Mouse (Mus musculus): ENCODE measurements around the gene Ciz1. TPM values are rescaled to one million over a fixed set of nuclear protein-coding genes. Genes with fewer than 3 reads are reported as not detected.
"Not testable (repeated sequence)": the region's sequence is repeated elsewhere in the genome, so short reads cannot be mapped to it uniquely, and the experiment has no call there.

Ciz1 gene
- polyA plus RNA-seq, 1 experiment from 2014 or later: 56.7 TPM

DNA sequence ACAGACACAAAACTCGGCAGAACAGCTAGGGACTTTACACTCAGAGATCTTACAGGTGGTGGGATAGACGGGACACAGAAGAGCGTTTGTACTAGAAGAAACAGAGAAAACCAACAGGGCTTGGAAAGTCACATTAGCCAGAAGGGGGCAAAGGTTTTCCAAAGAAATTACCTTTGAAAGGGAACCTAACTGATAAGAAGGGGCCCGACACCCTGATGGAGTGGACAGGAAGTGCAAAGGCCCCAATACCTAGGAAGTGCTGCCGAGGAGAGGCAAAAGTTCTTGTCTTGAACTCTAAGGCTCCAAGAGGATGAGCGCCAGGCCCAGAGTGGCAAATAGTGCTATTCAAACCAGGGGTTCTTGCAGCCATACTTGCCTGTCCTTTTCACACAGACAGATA is 1.7 kb downstream of the Ciz1 start:
- H3K9ac ChIP-seq (replicated peaks): no peak overlapping the region
- WGBS: 75% methylated on average over 6 of the region's 6 CpGs
- no peak overlapping the region for H3K4me3 ChIP-seq (replicated peaks)
- H3K27ac ChIP-seq: no peak overlapping the region
- no peaks in the 10 kb centered on the region for H3K27me3 ChIP-seq
- no peaks in the 10 kb centered on the region for H3K36me3 ChIP-seq
- ATAC-seq: no peak
- H3K4me2 ChIP-seq (replicated peaks): no peak overlapping the region
- peaks cover 33% of the 10 kb centered on the region for H3K4me1 ChIP-seq (replicated peaks)
- H3K9me3 ChIP-seq: no peaks in the 10 kb centered on the region

DNA sequence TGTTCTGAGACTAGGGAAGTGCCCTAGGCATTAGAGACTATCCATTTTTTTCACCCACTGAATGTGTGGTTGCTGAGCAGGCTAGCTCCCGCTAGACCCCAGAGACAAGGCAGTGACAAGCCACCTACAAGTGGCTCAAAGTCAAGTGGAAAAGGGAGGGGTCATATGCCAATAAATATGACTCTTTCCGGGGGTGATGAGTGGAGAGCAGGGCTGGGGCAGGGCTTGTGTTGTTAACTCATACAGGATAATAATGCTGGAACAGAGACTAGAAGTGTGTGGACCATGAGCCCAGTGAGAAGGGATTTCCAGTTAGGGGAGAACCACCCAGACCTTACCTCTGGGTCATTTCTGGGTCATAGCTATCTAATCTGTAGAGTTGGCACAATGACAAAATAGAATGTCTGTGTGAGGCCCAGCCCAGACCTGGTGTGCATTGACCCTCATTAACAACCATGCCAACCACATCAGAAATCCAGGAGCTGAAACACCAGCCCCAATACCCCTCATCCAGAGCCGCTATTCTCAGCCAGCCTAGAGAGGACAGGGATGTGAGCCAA is 2.3 kb downstream of the Ciz1 start:
- no peak overlapping the region for H3K4me2 ChIP-seq (replicated peaks)
- no peaks in the 10 kb centered on the region for H3K9me3 ChIP-seq
- no peak for ATAC-seq
- no peaks in the 10 kb centered on the region for H3K36me3 ChIP-seq
- no peak overlapping the region for H3K4me3 ChIP-seq (replicated peaks)
- no peak overlapping the region for H3K9ac ChIP-seq (replicated peaks)
- H3K27ac ChIP-seq: no peak overlapping the region
- WGBS: 94% methylated on average over 3 of the region's 3 CpGs
- peaks cover 33% of the 10 kb centered on the region for H3K4me1 ChIP-seq (replicated peaks)
- no peaks in the 10 kb centered on the region for H3K27me3 ChIP-seq

DNA sequence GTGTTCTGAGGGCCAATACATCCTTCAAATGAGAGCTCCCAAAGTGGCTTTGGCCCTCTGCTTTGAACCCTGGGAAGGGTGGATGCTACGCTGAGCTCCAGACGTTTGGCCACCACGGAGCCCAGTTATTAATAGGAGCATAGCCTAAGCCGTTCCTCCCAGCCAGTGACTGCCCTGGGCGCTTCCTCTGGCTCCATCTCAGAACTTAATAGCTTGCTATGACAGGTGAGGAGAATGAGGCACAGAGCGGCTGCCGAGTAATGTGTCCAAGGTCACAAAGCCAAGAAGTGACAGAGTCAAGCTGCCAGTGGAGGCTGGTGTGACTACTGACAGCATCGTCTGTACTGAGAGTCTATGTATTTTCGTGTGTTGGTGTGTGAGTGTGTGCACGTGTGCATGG is 4.1 kb downstream of the Ciz1 start:
- WGBS: 84% methylated on average over 10 of the region's 10 CpGs

DNA sequence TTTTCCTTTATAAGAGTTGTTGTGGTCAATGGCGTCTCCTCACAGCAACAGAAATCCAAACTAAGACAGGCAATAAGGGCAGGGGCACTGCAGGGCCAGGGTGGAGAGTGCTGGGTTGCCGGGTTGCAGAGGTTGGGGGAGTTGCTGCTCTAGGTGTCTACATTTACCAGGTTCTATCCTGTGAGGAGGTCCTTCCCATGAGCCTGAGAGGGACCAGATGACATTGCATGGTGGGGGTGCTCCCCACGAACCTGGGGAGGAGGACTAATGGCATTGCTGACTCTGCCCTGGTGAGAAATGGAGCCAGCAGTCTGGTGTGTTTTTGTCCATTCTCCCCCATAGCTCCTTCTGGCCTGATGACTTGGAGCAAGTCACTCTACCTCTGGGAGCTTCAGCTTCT is 5.6 kb downstream of the Ciz1 start:
- H3K4me3 ChIP-seq (replicated peaks): no peak overlapping the region
- no peak overlapping the region for H3K9ac ChIP-seq (replicated peaks)
- peaks cover 15% of the 10 kb centered on the region for H3K4me1 ChIP-seq (replicated peaks)
- H3K27ac ChIP-seq: no peak overlapping the region
- no peaks in the 10 kb centered on the region for H3K36me3 ChIP-seq
- H3K27me3 ChIP-seq: peaks cover 11% of the 10 kb centered on the region
- no peak for ATAC-seq
- no peaks in the 10 kb centered on the region for H3K9me3 ChIP-seq
- no peak overlapping the region for H3K4me2 ChIP-seq (replicated peaks)
- 74% methylated on average over 3 of the region's 3 CpGs for WGBS

More for the DNA sequence above, 4.1 kb downstream of the Ciz1 start:
- Histone ChIP-seq H3K27me3 (peaks cover 3% of the 10 kb centered on the region), H3K36me3 (no peaks in the 10 kb centered on the region), H3K27ac (no peak overlapping the region), H3K9ac (replicated peaks) (no peak overlapping the region), H3K4me2 (replicated peaks) (no peak overlapping the region), H3K4me3 (replicated peaks) (no peak overlapping the region), H3K9me3 (no peaks in the 10 kb centered on the region), H3K4me1 (replicated peaks) (peaks cover 21% of the 10 kb centered on the region)
- ATAC-seq: no peak

DNA sequence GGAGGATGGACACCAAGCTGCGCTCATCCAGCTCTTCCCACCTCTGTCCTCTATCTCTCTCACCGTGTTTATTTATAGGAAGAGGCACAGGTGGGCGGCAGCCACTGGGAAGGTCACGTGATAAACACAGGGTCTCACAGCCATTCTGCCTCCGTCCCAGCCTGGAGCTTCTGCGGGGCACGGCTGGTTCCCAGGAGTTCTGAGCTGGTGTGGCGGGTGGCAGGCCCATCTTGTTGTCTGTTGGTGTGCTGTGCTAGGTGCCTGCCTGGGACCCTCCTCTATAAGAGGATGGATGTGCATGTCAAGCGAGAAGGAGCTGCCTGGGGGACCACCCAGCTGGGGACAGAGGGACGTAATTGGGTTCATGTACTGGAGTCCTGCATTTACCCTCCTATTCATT is 6.3 kb downstream of the Ciz1 start:
- Histone ChIP-seq H3K4me2 (replicated peaks) (no peak overlapping the region), H3K27ac (no peak overlapping the region), H3K4me3 (replicated peaks) (no peak overlapping the region), H3K27me3 (peaks cover 11% of the 10 kb centered on the region), H3K36me3 (no peaks in the 10 kb centered on the region), H3K9ac (replicated peaks) (no peak overlapping the region), H3K4me1 (replicated peaks) (peaks cover 13% of the 10 kb centered on the region), H3K9me3 (no peaks in the 10 kb centered on the region)
- 78% methylated on average over 10 of the region's 10 CpGs for WGBS
- no peak for ATAC-seq

DNA sequence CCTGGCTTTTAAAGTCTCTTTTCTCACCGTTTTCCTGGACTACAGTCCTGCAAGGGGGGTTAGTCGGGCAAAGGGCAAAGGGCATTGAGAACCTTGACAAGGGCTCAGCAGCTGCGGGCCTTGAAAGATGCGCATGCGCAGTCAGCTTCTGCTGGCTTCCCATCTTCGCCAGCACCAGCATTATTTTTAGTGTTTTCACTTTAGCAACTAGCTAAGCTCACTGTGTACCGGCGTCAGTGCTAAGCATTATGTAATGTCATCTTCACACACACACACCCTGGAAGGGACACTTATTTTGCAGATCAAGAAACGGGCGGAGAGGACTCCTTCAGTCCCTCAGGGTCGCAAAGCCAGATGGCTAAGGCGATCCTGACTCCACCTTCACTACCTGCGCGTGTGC is 8.6 kb downstream of the Ciz1 start:
- no peak for ATAC-seq
- Histone ChIP-seq H3K4me2 (replicated peaks) (peak overlapping the region; percentile 59), H3K4me1 (replicated peaks) (peaks cover 24% of the 10 kb centered on the region), H3K27me3 (peaks cover 11% of the 10 kb centered on the region), H3K9me3 (no peaks in the 10 kb centered on the region), H3K36me3 (peaks cover 6% of the 10 kb centered on the region), H3K9ac (replicated peaks) (peak overlapping the region; percentile 46; the same call in 1 of the 2 replicates), H3K4me3 (replicated peaks) (peak overlapping the region; percentile 34), H3K27ac (no peak overlapping the region)
- WGBS: 7% methylated on average over 14 of the region's 14 CpGs

DNA sequence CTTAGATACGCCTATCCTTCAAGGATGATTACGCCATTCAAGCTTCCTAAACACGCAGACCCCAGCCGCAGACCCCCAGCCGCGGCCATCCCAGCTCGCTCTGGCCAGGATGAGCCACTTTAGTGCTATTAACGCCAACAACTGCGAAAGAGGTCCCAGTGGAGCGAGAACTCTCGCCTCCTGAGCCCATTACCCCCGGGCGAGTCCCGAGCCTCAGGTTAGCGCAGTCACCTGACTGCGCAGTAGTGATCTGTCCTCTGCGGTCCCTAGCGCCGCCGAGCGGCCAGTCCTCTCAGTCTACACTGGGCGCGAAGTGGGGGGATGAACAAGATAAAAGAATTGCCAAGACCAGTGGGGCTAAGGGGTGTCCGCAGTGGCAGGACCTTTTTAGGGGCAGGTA is 9.3 kb downstream of the Ciz1 start:
- Histone ChIP-seq H3K9ac (replicated peaks) (peak overlapping the region; percentile 62), H3K27ac (no peak overlapping the region), H3K9me3 (no peaks in the 10 kb centered on the region), H3K4me3 (replicated peaks) (peak overlapping the region; percentile 34), H3K4me2 (replicated peaks) (peak overlapping the region; percentile 59), H3K36me3 (peaks cover 12% of the 10 kb centered on the region), H3K27me3 (peaks cover 11% of the 10 kb centered on the region), H3K4me1 (replicated peaks) (peaks cover 24% of the 10 kb centered on the region)
- ATAC-seq: peak; percentile 25; the same call in 1 of the 2 replicates
- under 1% methylated on average over 24 of the region's 24 CpGs for WGBS

DNA sequence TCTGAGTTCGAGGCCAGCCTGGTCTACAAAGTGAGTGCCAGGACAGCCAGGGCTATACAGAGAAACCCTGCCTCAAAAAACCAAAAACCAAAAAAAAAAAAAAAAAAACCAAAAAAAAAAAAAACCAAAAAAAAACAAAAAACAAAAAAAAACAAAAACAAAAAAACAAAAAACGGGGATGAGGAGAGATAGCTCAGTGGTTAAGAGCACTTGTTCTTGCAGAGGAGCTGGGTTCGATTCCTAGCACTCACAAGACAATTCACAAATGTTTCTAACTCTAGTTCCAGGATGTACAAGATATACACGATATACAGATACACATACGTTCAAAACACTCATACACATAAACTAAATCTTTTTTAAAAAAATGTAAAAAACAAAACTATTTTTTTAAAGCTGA is 10.1 kb downstream of the Ciz1 start:
- Histone ChIP-seq H3K4me3 (replicated peaks) (peak overlapping the region; percentile 70), H3K36me3 (peaks cover 20% of the 10 kb centered on the region), H3K4me1 (replicated peaks) (peaks cover 24% of the 10 kb centered on the region), H3K27me3 (peaks cover 11% of the 10 kb centered on the region), H3K4me2 (replicated peaks) (peak overlapping the region; percentile 86)
- not testable (repeated sequence) for H3K9ac ChIP-seq (replicated peaks); H3K9me3 ChIP-seq; H3K27ac ChIP-seq; ATAC-seq
- 53% methylated on average over 5 of the region's 5 CpGs for WGBS

GRCm38 (mm10) chr2:32362817-32363340 is 10.8 kb downstream of the Ciz1 start:
- Histone ChIP-seq H3K27me3 (peaks cover 11% of the 10 kb centered on the region), H3K9ac (replicated peaks) (peak overlapping the region; percentile 86), H3K27ac (peak overlapping the region; percentile 78), H3K9me3 (no peaks in the 10 kb centered on the region), H3K4me1 (replicated peaks) (peaks cover 24% of the 10 kb centered on the region), H3K4me2 (replicated peaks) (peak overlapping the region; percentile 86), H3K36me3 (peaks cover 27% of the 10 kb centered on the region), H3K4me3 (replicated peaks) (peak overlapping the region; percentile 70)
- peak; percentile 87 for ATAC-seq
- WGBS: under 1% methylated on average over 53 of the region's 53 CpGs

- ATAC-seq: peak; percentile 60
- 11% methylated on average over 19 of the region's 19 CpGs for WGBS
Observed at GRCm38 (mm10) chr2:32363376-32364106, 11.4 kb downstream of the Ciz1 start.

GRCm38 (mm10) chr2:32364121-32364520 is 12.0 kb downstream of the Ciz1 start:
- peaks cover 38% of the 10 kb centered on the region for H3K36me3 ChIP-seq
- peak overlapping the region; percentile 70 for H3K4me3 ChIP-seq (replicated peaks)
- 85% methylated on average over 8 of the region's 8 CpGs for WGBS
- H3K4me1 ChIP-seq (replicated peaks): peaks cover 24% of the 10 kb centered on the region
- no peak for ATAC-seq
- H3K4me2 ChIP-seq (replicated peaks): peak overlapping the region; percentile 86
- H3K27me3 ChIP-seq: peaks cover 11% of the 10 kb centered on the region
- no peaks in the 10 kb centered on the region for H3K9me3 ChIP-seq
- peak overlapping the region; percentile 86; the same call in 1 of the 2 replicates for H3K9ac ChIP-seq (replicated peaks)
- no peak overlapping the region for H3K27ac ChIP-seq

More at GRCm38 (mm10) chr2:32363376-32364106, 11.4 kb downstream of the Ciz1 start:
- Histone ChIP-seq H3K9me3 (no peaks in the 10 kb centered on the region), H3K4me1 (replicated peaks) (peaks cover 24% of the 10 kb centered on the region), H3K27ac (peak overlapping the region; percentile 78), H3K9ac (replicated peaks) (peak overlapping the region; percentile 86), H3K4me3 (replicated peaks) (peak overlapping the region; percentile 70), H3K4me2 (replicated peaks) (peak overlapping the region; percentile 86), H3K27me3 (peaks cover 11% of the 10 kb centered on the region), H3K36me3 (peaks cover 33% of the 10 kb centered on the region)

GRCm38 (mm10) chr2:32367315-32367714 is 15.2 kb downstream of the Ciz1 start:
- H3K4me3 ChIP-seq (replicated peaks): no peak overlapping the region
- no peaks in the 10 kb centered on the region for H3K27me3 ChIP-seq
- peaks cover 14% of the 10 kb centered on the region for H3K4me1 ChIP-seq (replicated peaks)
- WGBS: 93% methylated on average over 5 of the region's 5 CpGs
- no peak overlapping the region for H3K27ac ChIP-seq
- no peak for ATAC-seq
- peaks cover 70% of the 10 kb centered on the region for H3K36me3 ChIP-seq
- H3K9ac ChIP-seq (replicated peaks): no peak overlapping the region
- H3K9me3 ChIP-seq: no peaks in the 10 kb centered on the region
- no peak overlapping the region for H3K4me2 ChIP-seq (replicated peaks)
